Mouse (Mus musculus) bone marrow, adult 2 months (tissue): Measurements from ENCODE around the gene Mxi1. TPM values are rescaled to one million over a fixed set of nuclear protein-coding genes. Genes with fewer than 3 reads are reported as not detected.

Experiments
- H3K27ac ChIP-seq: fragments of 200-500 bp; 2 replicates; pipeline ENCODE4 v1.5.1; 2012; ENCODE audit warnings: low read depth, mild to moderate bottlenecking, control low read depth, inconsistent platforms, low read length; ENCODE audit not compliant: control insufficient read depth, poor library complexity, insufficient read depth
- H3K4me1 ChIP-seq: fragments of 200-500 bp; 2 replicates; pipeline ENCODE4 v1.6.1; 2011; ENCODE audit warnings: low read length; ENCODE audit not compliant: control insufficient read depth, insufficient read depth
- H3K4me3 ChIP-seq: fragments of 200-500 bp; replicated peaks from 2 replicates; pipeline ENCODE3; 2011; ENCODE audit warnings: mild to moderate bottlenecking, low read depth, low read length, control low read depth; ENCODE audit not compliant: control insufficient read depth
- CTCF ChIP-seq: fragments of 200-500 bp; IDR thresholded peaks from 2 replicates; pipeline ENCODE4 v1.5.1; 2011; ENCODE audit warnings: low read length, control low read depth; ENCODE audit not compliant: control insufficient read depth, insufficient read depth
- POLR2A ChIP-seq: fragments of 200-500 bp; IDR thresholded peaks from 2 replicates; pipeline ENCODE4 v1.6.1; 2011; ENCODE audit warnings: low read depth, mild to moderate bottlenecking, control low read depth, low read length, borderline replicate concordance; ENCODE audit not compliant: control insufficient read depth
- WGBS: fragments of 180-500 bp; shearing (Covaris S2); methylation state at CpG from one replicate; pipeline ENCODE4 v1.1.7; 2018; 5-methylcytosine and 5-hydroxymethylcytosine counted together
- polyA plus RNA-seq: library from polyadenylated mRNA; stranded (reverse); fragments of >200 nt; gene quantifications from 2 replicates; pipeline ENCODE4 v1.2.4, GENCODE M21; 2011; ENCODE audit warnings: low replicate concordance; ENCODE audit not compliant: missing spikeins, insufficient read depth, insufficient read length

Gene Mxi1
- polyA plus RNA-seq, 1 experiment: 32.4 TPM

DNA sequence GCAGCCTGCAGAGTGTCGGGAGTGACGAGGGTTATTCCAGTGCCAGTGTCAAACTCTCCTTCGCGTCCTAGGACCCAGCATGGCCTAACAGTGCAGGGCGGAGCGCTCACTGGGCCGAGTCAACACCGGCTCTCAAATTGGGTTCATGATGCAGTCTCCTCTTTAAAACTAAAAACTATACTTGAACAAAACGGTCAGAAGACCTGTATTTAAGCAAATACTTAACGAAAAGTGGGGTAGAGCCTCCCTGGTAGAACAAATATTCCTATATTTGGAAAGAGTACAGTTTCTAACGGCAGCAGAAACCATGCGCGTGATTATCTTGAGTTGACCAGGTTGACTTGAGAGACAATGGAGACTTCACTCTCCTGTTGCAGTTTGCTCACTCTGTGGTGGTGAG, 61.3 kb downstream of the Mxi1 start, which contains the start of gene Gm10197:
Gene Gm10197 (minus strand): TSS at position 101 of the 400 bp plus-strand sequence.
- WGBS: 94% methylated on average over 13 of the region's 13 CpGs
- TF ChIP-seq POLR2A (no peak), CTCF (no peak)
- no peak within 1 kb of the TSS for H3K4me3 ChIP-seq
- no peaks in the 10 kb centered on the region for H3K4me1 ChIP-seq
- H3K27ac ChIP-seq: no peak within 1 kb of the TSS

- 91% methylated on average over 2 of the region's 2 CpGs for WGBS
- TF ChIP-seq POLR2A (no peak), CTCF (no peak)
- Histone ChIP-seq H3K27ac (no peak overlapping the region), H3K4me3 (no peak overlapping the region), H3K4me1 (no peaks in the 10 kb centered on the region; the same call in 1 of the 2 replicates)
Observed at GRCm38 (mm10) chr19:53373570-53373969, 63.3 kb downstream of the Mxi1 start.

DNA sequence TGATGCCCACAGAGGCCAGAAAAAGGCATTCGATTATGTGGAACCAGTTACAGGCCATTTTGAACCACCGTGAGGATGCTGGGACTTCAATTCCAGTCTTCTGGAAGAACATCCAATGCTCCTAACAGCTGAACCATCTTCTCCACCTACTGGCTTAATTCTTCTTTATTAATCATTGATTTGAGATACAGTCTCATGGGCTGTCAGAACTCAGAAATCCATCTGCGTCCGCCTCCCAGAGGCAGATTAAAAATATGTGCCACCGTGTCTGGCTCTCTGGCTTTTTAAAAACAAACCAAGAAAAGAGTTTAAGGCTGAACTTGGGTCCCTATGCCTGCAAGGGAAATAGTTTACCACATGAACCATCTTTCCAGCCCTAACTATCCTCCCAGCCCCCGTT, 65.0 kb downstream of the Mxi1 start:
- Histone ChIP-seq H3K4me3 (no peak overlapping the region), H3K27ac (no peak overlapping the region), H3K4me1 (no peaks in the 10 kb centered on the region; the same call in 1 of the 2 replicates)
- WGBS: 95% methylated on average over 6 of the region's 6 CpGs
- no peak for TF ChIP-seq POLR2A
- TF ChIP-seq CTCF: no peak

GRCm38 (mm10) chr19:53375816-53376215, 65.5 kb downstream of the Mxi1 start:
- no peaks in the 10 kb centered on the region; the same call in 1 of the 2 replicates for H3K4me1 ChIP-seq
- WGBS: 95% methylated on average over 9 of the region's 9 CpGs
- TF ChIP-seq POLR2A: no peak
- no peak for TF ChIP-seq CTCF
- H3K4me3 ChIP-seq: no peak overlapping the region
- no peak overlapping the region for H3K27ac ChIP-seq

- Histone ChIP-seq H3K27ac (no peak overlapping the region), H3K4me1 (no peaks in the 10 kb centered on the region; the same call in 1 of the 2 replicates), H3K4me3 (no peak overlapping the region)
- WGBS: 87% methylated on average over 8 of the region's 8 CpGs
- TF ChIP-seq POLR2A: no peak
- no peak for TF ChIP-seq CTCF
Observed at GRCm38 (mm10) chr19:53377652-53378051, 67.3 kb downstream of the Mxi1 start.

GRCm38 (mm10) chr19:53378421-53378820, 68.1 kb downstream of the Mxi1 start:
- no peaks in the 10 kb centered on the region; the same call in 1 of the 2 replicates for H3K4me1 ChIP-seq
- no peak overlapping the region for H3K4me3 ChIP-seq
- 83% methylated on average over 10 of the region's 10 CpGs for WGBS

GRCm38 (mm10) chr19:53383336-53383735, 73.0 kb downstream of the Mxi1 start:
- Histone ChIP-seq H3K4me1 (no peaks in the 10 kb centered on the region; the same call in 1 of the 2 replicates), H3K27ac (no peak overlapping the region), H3K4me3 (no peak overlapping the region)
- no peak for TF ChIP-seq POLR2A
- 93% methylated on average over 15 of the region's 15 CpGs for WGBS

More at GRCm38 (mm10) chr19:53378421-53378820, 68.1 kb downstream of the Mxi1 start:
- TF ChIP-seq POLR2A (no peak), CTCF (no peak)
- H3K27ac ChIP-seq: no peak overlapping the region

DNA sequence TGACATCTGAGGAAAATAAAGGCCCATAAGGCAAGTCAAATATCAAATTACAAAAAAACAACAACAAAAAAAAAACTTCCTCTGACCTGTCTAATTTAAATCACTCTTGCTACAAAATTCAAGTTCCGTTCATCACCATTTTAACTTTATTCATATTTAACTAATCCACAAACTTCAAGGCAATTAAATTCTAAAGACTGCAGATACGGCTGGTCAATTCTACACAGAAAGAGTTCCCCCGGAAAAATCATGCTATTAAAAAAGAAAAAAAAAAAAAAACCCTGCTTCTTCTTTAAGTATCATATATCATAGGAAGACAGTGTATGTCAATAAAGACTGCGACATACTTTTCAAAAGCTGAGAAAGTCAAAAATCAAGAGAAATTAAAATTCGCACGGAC, 79.1 kb downstream of the Mxi1 start:
- TF ChIP-seq CTCF (no peak), POLR2A (no peak)
- 10% methylated on average over 6 of the region's 6 CpGs for WGBS
- Histone ChIP-seq H3K4me1 (peaks cover 1% of the 10 kb centered on the region; the same call in 1 of the 2 replicates), H3K27ac (no peak overlapping the region), H3K4me3 (peak overlapping the region; percentile 63)
